Mouse (Mus musculus): ENCODE results near the gene Pla2g2f. TPM values are rescaled to one million over a fixed set of nuclear protein-coding genes. Genes with fewer than 3 reads are reported as not detected.

The Pla2g2f gene
- total RNA-seq, 1 experiment = 0.22 TPM

DNA sequence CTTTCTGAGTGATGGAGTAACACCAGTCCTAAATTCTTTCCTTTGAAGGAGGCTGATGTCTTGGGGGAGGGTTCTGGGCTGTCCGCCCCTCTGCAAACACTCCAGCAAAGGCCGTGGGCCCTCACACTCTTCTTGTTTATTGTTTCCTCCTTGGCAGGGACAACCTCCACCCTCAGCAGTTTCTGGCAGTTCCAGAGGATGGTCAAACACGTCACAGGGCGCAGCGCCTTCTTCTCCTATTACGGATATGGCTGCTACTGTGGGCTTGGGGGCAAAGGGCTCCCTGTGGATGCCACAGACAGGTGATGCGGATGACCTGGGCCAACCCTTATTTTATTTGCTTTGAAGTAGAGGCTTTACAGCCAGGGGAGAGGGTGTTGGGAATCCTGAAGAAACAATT, 23.3 kb downstream of the Pla2g2f start:
- Histone ChIP-seq H3K36me3 (ENCODE audit: control insufficient read depth, insufficient read depth, low read length, poor library complexity, severe bottlenecking) (no peaks in the 10 kb centered on the region), H3K9me3 (ENCODE audit: control insufficient read depth, insufficient read depth, low read depth, low read length) (no peaks in the 10 kb centered on the region), H3K4me3 (ENCODE audit: insufficient read depth in 1 of 2, low read depth in 1 of 2, low read length in 2 of 2, poor library complexity in 1 of 2, severe bottlenecking in 1 of 2) (no peak overlapping the region), H3K27ac (ENCODE audit: insufficient read depth, low read depth, low read length, poor library complexity, severe bottlenecking) (no peak overlapping the region), H3K9ac (ENCODE audit: insufficient read depth, low read depth, low read length, poor library complexity, severe bottlenecking) (no peak overlapping the region), H3K4me1 (ENCODE audit: control insufficient read depth in 2 of 2, insufficient read depth in 2 of 2, low read length in 2 of 2, poor library complexity in 1 of 2) (peaks cover 0 to 2% of the 10 kb centered on the region in 2 experiments; a peak in 1 of 4 replicates)
- TF ChIP-seq ZNF384 (IDR thresholded peaks at IDR 0.05; ENCODE audit: low read depth, low read length) = no peak
- TF ChIP-seq ZC3H11A (IDR thresholded peaks at IDR 0.05; ENCODE audit: borderline replicate concordance, low read depth, low read length) = no peak
- no peak for TF ChIP-seq MAFK (IDR thresholded peaks at IDR 0.05; ENCODE audit: insufficient read depth, low read depth, low read length)
- in situ Hi-C loops (cut with MboI; ENCODE audit: low sequenced_read_pairs in 2 of 2, unreplicated experiment in 2 of 2) = no loop called here
- DNase-seq (ENCODE audit: low read depth, low spot score) = no peak

DNA sequence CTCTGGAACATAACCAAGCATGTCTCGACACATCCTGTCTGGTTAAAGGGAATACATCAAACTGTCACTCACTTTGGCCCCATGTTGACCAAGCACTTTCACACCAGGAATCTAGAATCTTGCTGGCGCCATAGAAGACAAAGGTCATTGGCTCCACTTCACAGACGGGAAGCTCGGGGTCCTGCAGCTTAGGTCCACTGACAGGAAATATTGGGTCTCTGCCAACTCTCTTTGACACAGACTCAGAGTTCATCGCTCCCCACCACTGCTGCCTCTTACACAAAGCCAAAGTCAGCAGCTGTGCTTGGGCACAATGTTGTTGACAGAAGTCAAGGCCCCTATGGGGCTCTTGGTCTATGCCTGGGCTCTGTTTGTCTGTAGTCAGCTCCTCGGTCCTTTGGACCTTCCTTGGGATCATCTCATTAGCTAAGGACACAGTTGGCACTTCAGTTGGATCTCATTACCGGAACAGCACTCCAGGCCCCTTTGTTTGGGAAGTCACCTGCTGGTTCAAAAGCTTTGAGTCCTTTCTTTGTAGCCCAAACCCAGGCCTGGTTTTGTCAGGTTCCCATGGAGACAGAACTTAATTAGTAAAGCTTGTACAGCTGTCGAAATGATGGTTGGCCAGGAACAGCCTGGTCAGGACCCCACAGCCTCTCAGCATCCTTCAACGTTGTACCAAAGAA, 28.3 kb downstream of the Pla2g2f start:
- no peaks in the 10 kb centered on the region for H3K36me3 ChIP-seq (ENCODE audit: control insufficient read depth, insufficient read depth, low read length, poor library complexity, severe bottlenecking)
- TF ChIP-seq HCFC1 (IDR thresholded peaks at IDR 0.05; ENCODE audit: borderline replicate concordance, insufficient read depth, low read length) (no peak), ZC3H11A (IDR thresholded peaks at IDR 0.05; ENCODE audit: borderline replicate concordance, low read depth, low read length) (no peak), CHD2 (IDR thresholded peaks at IDR 0.05; ENCODE audit: low read depth, low read length) (no peak), ZNF384 (IDR thresholded peaks at IDR 0.05; ENCODE audit: low read depth, low read length) (no peak), MAFK (IDR thresholded peaks at IDR 0.05; ENCODE audit: insufficient read depth, low read depth, low read length) (no peak)
- no peak overlapping the region for H3K4me3 ChIP-seq (ENCODE audit: insufficient read depth in 1 of 2, low read depth in 1 of 2, low read length in 2 of 2, poor library complexity in 1 of 2, severe bottlenecking in 1 of 2)
- H3K9ac ChIP-seq (ENCODE audit: insufficient read depth, low read depth, low read length, poor library complexity, severe bottlenecking) = no peak overlapping the region
- no peaks in the 10 kb centered on the region for H3K9me3 ChIP-seq (ENCODE audit: control insufficient read depth, insufficient read depth, low read depth, low read length)
- in situ Hi-C loops (cut with MboI; ENCODE audit: low sequenced_read_pairs in 2 of 2, unreplicated experiment in 2 of 2) = no loop called here
- no peak for DNase-seq (ENCODE audit: low read depth, low spot score)
- no peak overlapping the region for H3K27ac ChIP-seq (ENCODE audit: insufficient read depth, low read depth, low read length, poor library complexity, severe bottlenecking)
- H3K4me1 ChIP-seq (ENCODE audit: control insufficient read depth in 2 of 2, insufficient read depth in 2 of 2, low read length in 2 of 2, poor library complexity in 1 of 2) = peaks cover 1 to 9% of the 10 kb centered on the region in 2 experiments; a peak in 2 of 4 replicates

DNA sequence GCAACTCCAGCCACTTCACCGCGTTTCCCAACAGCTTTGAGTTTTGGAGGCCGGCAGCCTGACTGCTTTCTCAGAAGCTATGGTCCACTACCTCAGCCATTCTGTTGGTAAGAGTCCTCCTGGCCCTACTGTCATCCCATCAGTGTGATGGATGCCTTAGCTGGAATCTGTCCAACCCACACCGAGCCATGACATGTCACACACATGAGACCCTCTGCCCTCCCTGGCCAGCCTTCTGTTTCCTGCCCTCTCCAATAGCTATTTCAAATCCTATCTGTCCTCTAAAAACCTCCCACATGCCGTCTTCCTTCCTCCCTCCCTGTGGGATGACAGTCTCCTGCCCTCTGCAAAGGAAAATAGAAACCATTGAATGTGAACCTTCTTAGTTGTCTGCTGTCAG, 31.7 kb downstream of the Pla2g2f start:
- peaks cover 1 to 12% of the 10 kb centered on the region in 2 experiments; a peak in 2 of 4 replicates for H3K4me1 ChIP-seq (ENCODE audit: control insufficient read depth in 2 of 2, insufficient read depth in 2 of 2, low read length in 2 of 2, poor library complexity in 1 of 2)
- H3K27ac ChIP-seq (ENCODE audit: insufficient read depth, low read depth, low read length, poor library complexity, severe bottlenecking) = no peak overlapping the region
- H3K4me3 ChIP-seq (ENCODE audit: insufficient read depth in 1 of 2, low read depth in 1 of 2, low read length in 2 of 2, poor library complexity in 1 of 2, severe bottlenecking in 1 of 2) = peak overlapping the region in 1 of 2 experiments; percentile 35; a peak in 1 of 4 replicates
- no peak for DNase-seq (ENCODE audit: low read depth, low spot score)
- H3K36me3 ChIP-seq (ENCODE audit: control insufficient read depth, insufficient read depth, low read length, poor library complexity, severe bottlenecking) = no peaks in the 10 kb centered on the region
- H3K9ac ChIP-seq (ENCODE audit: insufficient read depth, low read depth, low read length, poor library complexity, severe bottlenecking) = no peak overlapping the region
- in situ Hi-C loops (cut with MboI; ENCODE audit: low sequenced_read_pairs in 2 of 2, unreplicated experiment in 2 of 2) = no loop called here
- TF ChIP-seq CHD2 (IDR thresholded peaks at IDR 0.05; ENCODE audit: low read depth, low read length) (no peak), HCFC1 (IDR thresholded peaks at IDR 0.05; ENCODE audit: borderline replicate concordance, insufficient read depth, low read length) (no peak), ZC3H11A (IDR thresholded peaks at IDR 0.05; ENCODE audit: borderline replicate concordance, low read depth, low read length) (no peak), ZNF384 (IDR thresholded peaks at IDR 0.05; ENCODE audit: low read depth, low read length) (no peak), MAFK (IDR thresholded peaks at IDR 0.05; ENCODE audit: insufficient read depth, low read depth, low read length) (no peak)
- no peaks in the 10 kb centered on the region for H3K9me3 ChIP-seq (ENCODE audit: control insufficient read depth, insufficient read depth, low read depth, low read length)

DNA sequence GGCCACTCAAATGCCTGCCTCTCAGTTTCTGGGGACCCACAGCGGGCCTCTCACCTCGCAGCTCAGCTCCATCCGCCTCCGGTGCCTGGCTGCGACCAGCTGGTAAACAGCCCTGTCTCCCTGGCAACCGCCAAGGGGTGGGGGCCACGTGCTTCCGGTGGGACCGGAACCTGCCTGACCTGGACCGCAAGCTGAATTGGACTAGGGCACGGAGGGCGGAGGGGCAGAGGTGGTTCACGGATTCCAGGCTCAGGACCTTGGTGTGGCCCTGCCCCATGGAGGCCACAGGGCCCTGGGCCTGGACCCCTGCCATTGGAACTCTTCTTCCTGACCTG, 32.3 kb downstream of the Pla2g2f start:
- no peak for TF ChIP-seq CHD2 (IDR thresholded peaks at IDR 0.05; ENCODE audit: low read depth, low read length)
- TF ChIP-seq ZC3H11A (IDR thresholded peaks at IDR 0.05; ENCODE audit: borderline replicate concordance, low read depth, low read length) = no peak
- no peak for TF ChIP-seq MAFK (IDR thresholded peaks at IDR 0.05; ENCODE audit: insufficient read depth, low read depth, low read length)
- TF ChIP-seq HCFC1 (IDR thresholded peaks at IDR 0.05; ENCODE audit: borderline replicate concordance, insufficient read depth, low read length) = no peak
- TF ChIP-seq ZNF384 (IDR thresholded peaks at IDR 0.05; ENCODE audit: low read depth, low read length) = no peak
- H3K4me1 ChIP-seq (ENCODE audit: control insufficient read depth in 2 of 2, insufficient read depth in 2 of 2, low read length in 2 of 2, poor library complexity in 1 of 2) = peaks cover 1 to 12% of the 10 kb centered on the region in 2 experiments; a peak in 2 of 4 replicates
- DNase-seq (ENCODE audit: low read depth, low spot score) = no peak
- H3K9me3 ChIP-seq (ENCODE audit: control insufficient read depth, insufficient read depth, low read depth, low read length) = no peaks in the 10 kb centered on the region
- in situ Hi-C loops (cut with MboI; ENCODE audit: low sequenced_read_pairs in 2 of 2, unreplicated experiment in 2 of 2) = no loop called here
- H3K27ac ChIP-seq (ENCODE audit: insufficient read depth, low read depth, low read length, poor library complexity, severe bottlenecking) = no peak overlapping the region
- H3K4me3 ChIP-seq (ENCODE audit: insufficient read depth in 1 of 2, low read depth in 1 of 2, low read length in 2 of 2, poor library complexity in 1 of 2, severe bottlenecking in 1 of 2) = peak overlapping the region; percentile 35 to 56
- H3K9ac ChIP-seq (ENCODE audit: insufficient read depth, low read depth, low read length, poor library complexity, severe bottlenecking) = peak overlapping the region; percentile 60; the same call in 1 of the 2 replicates
- H3K36me3 ChIP-seq (ENCODE audit: control insufficient read depth, insufficient read depth, low read length, poor library complexity, severe bottlenecking) = no peaks in the 10 kb centered on the region
